Mouse (Mus musculus): ENCODE measurements around the gene Pparg. TPM values are rescaled to one million over a fixed set of nuclear protein-coding genes. Genes with fewer than 3 reads are reported as not detected.

The Pparg gene
- total RNA-seq, 2 experiments from 2014 or later = 3.5 to 4.7 TPM

- no peak for DNase-seq (ENCODE audit: low spot score)
Measured at GRCm38 (mm10) chr6:115504160-115504558, 143.4 kb downstream of the Pparg start.

- DNase-seq (ENCODE audit: low spot score) = no peak
Measured at GRCm38 (mm10) chr6:115504915-115505314, 144.2 kb downstream of the Pparg start.

GRCm38 (mm10) chr6:115506425-115506824, 145.7 kb downstream of the Pparg start:
- DNase-seq (ENCODE audit: low spot score) = no peak

GRCm38 (mm10) chr6:115511447-115511846, 150.7 kb downstream of the Pparg start:
- no peak for DNase-seq (ENCODE audit: low spot score)

GRCm38 (mm10) chr6:115513207-115513606, 152.5 kb downstream of the Pparg start:
- DNase-seq (ENCODE audit: low spot score) = no peak

GRCm38 (mm10) chr6:115517904-115518303, 157.2 kb downstream of the Pparg start:
- DNase-seq (ENCODE audit: low spot score) = no peak

GRCm38 (mm10) chr6:115518352-115518751, 157.6 kb downstream of the Pparg start:
- DNase-seq (ENCODE audit: low spot score) = no peak

- peak; percentile 38 for DNase-seq (ENCODE audit: low spot score)
Measured at GRCm38 (mm10) chr6:115519275-115519699, 158.5 kb downstream of the Pparg start.

GRCm38 (mm10) chr6:115521923-115522322, 161.2 kb downstream of the Pparg start:
- DNase-seq (ENCODE audit: low spot score) = no peak

GRCm38 (mm10) chr6:115522691-115523146, 162.0 kb downstream of the Pparg start:
- no peak for DNase-seq (ENCODE audit: low spot score)

- DNase-seq (ENCODE audit: low spot score) = peak; percentile 56
Measured at GRCm38 (mm10) chr6:115523201-115523600, 162.4 kb downstream of the Pparg start.

GRCm38 (mm10) chr6:115524449-115524990, 163.8 kb downstream of the Pparg start:
- no peak for DNase-seq (ENCODE audit: low spot score)

GRCm38 (mm10) chr6:115527418-115527817, 166.7 kb downstream of the Pparg start:
- DNase-seq (ENCODE audit: low spot score) = no peak

- no peak for DNase-seq (ENCODE audit: low spot score)
Measured at GRCm38 (mm10) chr6:115528372-115528771, 167.6 kb downstream of the Pparg start.

- peak; percentile 47 for DNase-seq (ENCODE audit: low spot score)
Measured at GRCm38 (mm10) chr6:115534617-115535016, 173.9 kb downstream of the Pparg start.

GRCm38 (mm10) chr6:115536169-115536568, 175.4 kb downstream of the Pparg start:
- no peak for DNase-seq (ENCODE audit: low spot score)

GRCm38 (mm10) chr6:115538645-115539429, 178.1 kb downstream of the Pparg start:
- DNase-seq (ENCODE audit: low spot score) = peak; percentile 79

Other genes starting within 250 kb of the Pparg start
- under 1 TPM; 0.34 to 0.40 TPM for gene Syn2, start 226.0 kb upstream of the Pparg start, total RNA-seq (2021)
- gene Gm17482, start 133.6 kb upstream of the Pparg start, total RNA-seq (2021) = not detected
- gene Timp4, start 108.7 kb upstream of the Pparg start, total RNA-seq (2021) = 10 to 100 TPM; 20.1 to 24.4 TPM
- gene Tsen2, start 183.7 kb downstream of the Pparg start, total RNA-seq (2021) = 1 to 10 TPM; 5.1 to 7.4 TPM
- under 1 TPM in 1 of 2 experiments, not detected in 1; 0.11 TPM for gene Mkrn2os, start 231.6 kb downstream of the Pparg start, total RNA-seq (2021)
- 10 to 100 TPM; 52.8 to 52.9 TPM for gene Mkrn2, start 241.0 kb downstream of the Pparg start, total RNA-seq (2021)

Measured in gastrocnemius, adult 18-20 months (tissue).